Mouse (Mus musculus) fibroblast of lung, adult 2 months (primary cell): ENCODE data around the gene Grid1.
A peak's percentile ranks its signal among the peaks of the same experiment; 100 is the strongest.

Experiments used
- DNase-seq: peaks from one replicate; pipeline ENCODE4 v3.0.0-alpha.2; 2011; ENCODE audit warnings: low read depth

The Grid1 gene

GRCm38 (mm10) chr14:35430259-35430658 lies 610.4 kb downstream of the Grid1 start:
- DNase-seq: no peak

GRCm38 (mm10) chr14:35453702-35454101 lies 633.8 kb downstream of the Grid1 start:
- no peak for DNase-seq

- no peak for DNase-seq
Observed at GRCm38 (mm10) chr14:35468254-35468653, 648.3 kb downstream of the Grid1 start.

- DNase-seq: no peak
Observed at GRCm38 (mm10) chr14:35486017-35486416, 666.1 kb downstream of the Grid1 start.

- DNase-seq: no peak
Observed at GRCm38 (mm10) chr14:35502324-35502723, 682.4 kb downstream of the Grid1 start.

- DNase-seq: peak; percentile 2
Observed at GRCm38 (mm10) chr14:35519402-35519801, 699.5 kb downstream of the Grid1 start.

GRCm38 (mm10) chr14:35538835-35539234 lies 718.9 kb downstream of the Grid1 start:
- DNase-seq: no peak

GRCm38 (mm10) chr14:35541254-35541991 lies 721.5 kb downstream of the Grid1 start:
- DNase-seq: no peak

- no peak for DNase-seq
Observed at GRCm38 (mm10) chr14:35541992-35542380, 722.1 kb downstream of the Grid1 start.

- DNase-seq: no peak
Observed at GRCm38 (mm10) chr14:35554288-35554687, 734.4 kb downstream of the Grid1 start.

- no peak for DNase-seq
Observed at GRCm38 (mm10) chr14:35561244-35561893, 741.5 kb downstream of the Grid1 start.

GRCm38 (mm10) chr14:35572991-35573502 lies 753.1 kb downstream of the Grid1 start:
- DNase-seq: no peak

- no peak for DNase-seq
Observed at GRCm38 (mm10) chr14:35574489-35574888, 754.6 kb downstream of the Grid1 start.

GRCm38 (mm10) chr14:35575285-35575684 lies 755.4 kb downstream of the Grid1 start:
- DNase-seq: no peak

- DNase-seq: no peak
Observed at GRCm38 (mm10) chr14:35625749-35626148, 805.8 kb downstream of the Grid1 start.
